ENCODE assay signal across 8 mouse cellular contexts in genomic region chr7:6172006-6172649, GRCm38 (mm10). TPM values are rescaled to one million over a fixed set of nuclear protein-coding genes. Genes with fewer than 3 reads are reported as not detected.
DNase-seq lines count a peak whose midpoint lies in the region; ATAC-seq and TF ChIP-seq lines count a peak whose summit lies in the region.

Gene Zfp444 (plus strand): TSS chr7:6172226.

- H3K9me3 ChIP-seq in hindbrain, postnatal 0 days (ENCODE audit: low read length) = no peaks in the 10 kb centered on the region

- H3K27ac ChIP-seq in gastrocnemius, adult 2 months = peak within 1 kb of the TSS; percentile 89
- peak within 1 kb of the TSS; percentile 80 for H3K27ac ChIP-seq in hindbrain, postnatal 0 days
- peak within 1 kb of the TSS; percentile 87 for H3K27ac ChIP-seq in left cerebral cortex, adult 2 months

- no peaks in the 10 kb centered on the region for H3K36me3 ChIP-seq in hindbrain, postnatal 0 days (ENCODE audit: insufficient read depth, low read length)

- H3K9ac ChIP-seq in hindbrain, postnatal 0 days (replicated peaks; ENCODE audit: low read length) = peak within 1 kb of the TSS; percentile 67

- H3K4me2 ChIP-seq in hindbrain, postnatal 0 days (ENCODE audit: low read depth, low read length) = peak within 1 kb of the TSS; percentile 81

- intact Hi-C loops in gastrocnemius, adult 2 months (cut with DNase I) = loop anchor here (5.0 kb wide), 1 partner anchor 45 kb away; no protein-coding TSS in a partner anchor
- intact Hi-C loops in left cerebral cortex, adult 2 months (cut with DNase I) = loop anchor here (1.0 to 5.0 kb wide), 5 partner anchors 16 to 190 kb away; partner anchors contain the start of gene Zfp78

- peak; percentile 99 for DNase-seq in ZHBTc4 (ENCODE audit: low read depth, low spot score)
- peak; percentile 95 for DNase-seq in gastrocnemius, adult 2 months
- DNase-seq in hindbrain, postnatal 0 days (ENCODE audit: low spot score) = peak; percentile 100
- DNase-seq in left cerebral cortex, adult 2 months (ENCODE audit: extremely low spot score in 1 of 2, low spot score in 2 of 2) = peak; percentile 99
- DNase-seq in right cerebral cortex, adult 2 months (ENCODE audit: low spot score in 2 of 2) = peak; percentile 100
- peak; percentile 98 for DNase-seq in urinary bladder, postnatal 14 days (ENCODE audit: low spot score)

- peak; percentile 80 for ATAC-seq in common myeloid progenitor, adult 5-6 weeks (replicated peaks; ENCODE audit: low read depth, poor library complexity, severe bottlenecking)
- ATAC-seq in hindbrain, postnatal 0 days = peak; percentile 97
- peak; percentile 81 for ATAC-seq in megakaryocyte, adult 5-6 weeks (ENCODE audit: poor library complexity, severe bottlenecking)

- WGBS in hindbrain, postnatal 0 days = under 1% methylated on average over 37 of the region's 37 CpGs

- 0 out of 2 replicates have a peak, but pooled peaks cover 5% of the 10 kb centered on the region for H3K4me1 ChIP-seq in hindbrain, postnatal 0 days (ENCODE audit: insufficient read depth, low read length)

- no peaks in the 10 kb centered on the region for H3K27me3 ChIP-seq in hindbrain, postnatal 0 days (ENCODE audit: insufficient read depth, low read length)

- peak within 1 kb of the TSS; percentile 93 for H3K4me3 ChIP-seq in gastrocnemius, adult 2 months
- H3K4me3 ChIP-seq in hindbrain, postnatal 0 days (ENCODE audit: low read length) = peak within 1 kb of the TSS; percentile 70
- peak within 1 kb of the TSS; percentile 62 for H3K4me3 ChIP-seq in left cerebral cortex, adult 2 months

- TF ChIP-seq CTCF in gastrocnemius, adult 2 months (IDR thresholded peaks at IDR 0.05) = no peak
- no peak for TF ChIP-seq CTCF in hindbrain, postnatal 0 days (IDR thresholded peaks at IDR 0.05; ENCODE audit: low read depth)
- TF ChIP-seq CTCF in left cerebral cortex, adult 2 months (IDR thresholded peaks at IDR 0.05) = no peak

RNA-seq across cellular contexts. Expression of gene Zfp444, which starts in this region (rescaled TPM):
- total RNA-seq in common myeloid progenitor, adult 5-6 weeks (2017) = 15.2 and 31.9 TPM in 2 replicates
- total RNA-seq in gastrocnemius, adult 2 months (2021) = 1 to 10 TPM; 7.4 to 9.1 TPM
- 84.3 and 105 TPM in 2 replicates for total RNA-seq in hindbrain, postnatal 0 days (2014; rRNA removed)
- polyA plus RNA-seq in hindbrain, postnatal 0 days (2015; fragmentation: Nextera tagmentation; extraction: Ambion mirVana) = 69.2 and 70.5 TPM in 2 replicates
- 10 to 100 TPM; 62.0 to 66.7 TPM for total RNA-seq in left cerebral cortex, adult 2 months (2021)
- total RNA-seq in megakaryocyte, adult 5-6 weeks (2015) = 2.0 and 3.6 TPM in 2 replicates
- total RNA-seq in megakaryocyte, adult 5-6 weeks (2017) = 4.1 and 8.0 TPM in 2 replicates

Comparison
In these comparisons a context has a peak if more than half of its experiments do, and no peak if none do; other contexts are left out.
1. Peak in every context shown above with its lines: DNase-seq, ATAC-seq, H3K4me3 ChIP-seq and H3K27ac ChIP-seq.